Mouse (Mus musculus) bone marrow, adult 2 months (tissue): ENCODE measurements around the gene Ccr8.
A peak's percentile ranks its signal among the peaks of the same experiment; 100 is the strongest.

Experiments
- CTCF ChIP-seq: fragments of 200-500 bp; IDR thresholded peaks from 2 replicates; pipeline ENCODE4 v1.5.1; 2011; ENCODE audit warnings: low read length, control low read depth; ENCODE audit not compliant: control insufficient read depth, insufficient read depth
- POLR2A ChIP-seq: fragments of 200-500 bp; IDR thresholded peaks from 2 replicates; pipeline ENCODE4 v1.6.1; 2011; ENCODE audit warnings: low read depth, mild to moderate bottlenecking, control low read depth, low read length, borderline replicate concordance; ENCODE audit not compliant: control insufficient read depth

DNA sequence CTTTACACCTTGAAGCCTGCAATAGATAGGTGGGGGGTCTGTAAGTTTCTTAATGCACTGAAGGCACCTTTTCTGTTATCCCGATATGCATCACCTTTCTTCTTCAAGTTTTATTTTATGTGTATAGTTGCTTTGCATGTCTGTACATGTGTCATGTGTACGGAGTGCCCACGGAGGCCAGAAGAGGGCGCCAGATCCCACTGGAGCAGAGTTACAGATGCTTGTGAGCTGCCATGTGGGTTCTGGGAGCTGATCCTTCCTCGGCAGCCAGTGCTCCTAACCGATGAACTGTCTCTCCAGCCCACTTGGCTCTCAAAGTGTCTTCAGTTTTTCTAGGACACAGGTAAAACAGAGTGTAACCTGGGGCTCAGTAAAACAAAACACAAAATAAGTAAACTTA, 10.7 kb upstream of the Ccr8 start:
- peak; percentile 61 for TF ChIP-seq CTCF
- no peak for TF ChIP-seq POLR2A
